Comparison of ENCODE assay signal across 10 mouse cellular contexts in genomic region chr12:10079482-10079881, GRCm38 (mm10).
DNase-seq lines count a peak whose midpoint lies in the region; ATAC-seq and TF ChIP-seq lines count a peak whose summit lies in the region.
"Had no signal": no experiment of that assay in that cellular context is flagged by ENCODE, and none has a peak within 500 bp of the region (broad histone marks: within the 10 kb centered on the region; RNA-seq: fewer than 3 reads in every experiment).

No protein-coding gene starts in this region.

- no peaks in the 10 kb centered on the region for H3K36me3 ChIP-seq in lung, embryonic 14.5 days (ENCODE audit: insufficient read depth)
- no peaks in the 10 kb centered on the region for H3K36me3 ChIP-seq in midbrain, embryonic 15.5 days (replicated peaks)
- H3K36me3 ChIP-seq: hindbrain, embryonic 10.5 days; limb, embryonic 13.5 days; midbrain, embryonic 13.5 days had no signal

- no peak overlapping the region for H3K9ac ChIP-seq in lung, embryonic 14.5 days
- H3K9ac ChIP-seq in midbrain, embryonic 15.5 days, result no peak overlapping the region
- H3K9ac ChIP-seq: limb, embryonic 13.5 days; midbrain, embryonic 13.5 days had no signal

- no peak for TF ChIP-seq CTCF in lung, embryonic 14.5 days (IDR thresholded peaks at IDR 0.05; ENCODE audit: low read depth)

- H3K27me3 ChIP-seq in lung, embryonic 14.5 days (ENCODE audit: insufficient read depth, low read length), result no peaks in the 10 kb centered on the region
- H3K27me3 ChIP-seq in midbrain, embryonic 15.5 days (replicated peaks), result no peaks in the 10 kb centered on the region
- H3K27me3 ChIP-seq: limb, embryonic 13.5 days; midbrain, embryonic 13.5 days had no signal

- no peak overlapping the region for H3K4me3 ChIP-seq in lung, embryonic 14.5 days (ENCODE audit: low read depth, low read length)
- H3K4me3 ChIP-seq in midbrain, embryonic 15.5 days, result no peak overlapping the region
- H3K4me3 ChIP-seq: hindbrain, embryonic 10.5 days; limb, embryonic 13.5 days; midbrain, embryonic 13.5 days had no signal

- peak; percentile 50 for DNase-seq in lung, embryonic 14.5 days
- DNase-seq in lung, postnatal 14 days, result no peak
- DNase-seq in frontal cortex, postnatal 14 days (ENCODE audit: low spot score in 2 of 2), result peak; percentile 5
- DNase-seq in heart, postnatal 4 days, result peak; percentile 16
- peak; percentile 2 for DNase-seq in right cerebral cortex, postnatal 4 days
- no peak for DNase-seq in adrenal gland, postnatal 10 days

- H3K4me2 ChIP-seq in lung, embryonic 14.5 days, result no peak overlapping the region
- H3K4me2 ChIP-seq in midbrain, embryonic 15.5 days, result no peak overlapping the region
- H3K4me2 ChIP-seq: limb, embryonic 13.5 days; midbrain, embryonic 13.5 days had no signal

- H3K4me1 ChIP-seq in lung, embryonic 14.5 days (ENCODE audit: insufficient read depth), result peaks cover 11% of the 10 kb centered on the region
- H3K4me1 ChIP-seq in midbrain, embryonic 15.5 days, result no peaks in the 10 kb centered on the region
- H3K4me1 ChIP-seq: hindbrain, embryonic 10.5 days; limb, embryonic 13.5 days; midbrain, embryonic 13.5 days had no signal

- H3K27ac ChIP-seq in lung, embryonic 14.5 days (ENCODE audit: low read depth), result no peak overlapping the region; the same call in 1 of the 2 replicates
- no peak overlapping the region for H3K27ac ChIP-seq in midbrain, embryonic 15.5 days
- H3K27ac ChIP-seq: hindbrain, embryonic 10.5 days; limb, embryonic 13.5 days; midbrain, embryonic 13.5 days had no signal

- WGBS in lung, embryonic 14.5 days, result 52% methylated on average over 9 of the region's 9 CpGs
- 84% methylated on average over 9 of the region's 9 CpGs for WGBS in midbrain, embryonic 15.5 days

- H3K9me3 ChIP-seq in lung, embryonic 14.5 days (ENCODE audit: low read depth, low read length), result no peaks in the 10 kb centered on the region
- no peaks in the 10 kb centered on the region for H3K9me3 ChIP-seq in midbrain, embryonic 15.5 days
- H3K9me3 ChIP-seq: hindbrain, embryonic 10.5 days; limb, embryonic 13.5 days; midbrain, embryonic 13.5 days had no signal

- ATAC-seq in lung, embryonic 14.5 days (ENCODE audit: insufficient read depth), result no peak
- no peak for ATAC-seq in midbrain, embryonic 15.5 days (replicated peaks)
- ATAC-seq: midbrain, embryonic 13.5 days had no signal

Comparison
In these comparisons a context has a peak if more than half of its experiments do, and no peak if none do; other contexts are left out.
1. DNase-seq: peak in lung, embryonic 14.5 days (single experiment), frontal cortex, postnatal 14 days (2 of 2), heart, postnatal 4 days (single experiment) and right cerebral cortex, postnatal 4 days (single experiment); none in lung, postnatal 14 days (single experiment) and adrenal gland, postnatal 10 days (single experiment).